Mouse (Mus musculus) neutrophil, adult 83 days (primary cell): ENCODE data around the gene Dynlt3. TPM values are rescaled to one million over a fixed set of nuclear protein-coding genes. Genes with fewer than 3 reads are reported as not detected.

Source experiments
- total RNA-seq, 2 experiments: library from RNA; stranded (reverse); gene quantifications; one replicate each; pipeline ENCODE4 v1.2.4; 2023

Gene Dynlt3
- total RNA-seq: 10 to 100 TPM; 19.7 to 28.4 TPM

DNA sequence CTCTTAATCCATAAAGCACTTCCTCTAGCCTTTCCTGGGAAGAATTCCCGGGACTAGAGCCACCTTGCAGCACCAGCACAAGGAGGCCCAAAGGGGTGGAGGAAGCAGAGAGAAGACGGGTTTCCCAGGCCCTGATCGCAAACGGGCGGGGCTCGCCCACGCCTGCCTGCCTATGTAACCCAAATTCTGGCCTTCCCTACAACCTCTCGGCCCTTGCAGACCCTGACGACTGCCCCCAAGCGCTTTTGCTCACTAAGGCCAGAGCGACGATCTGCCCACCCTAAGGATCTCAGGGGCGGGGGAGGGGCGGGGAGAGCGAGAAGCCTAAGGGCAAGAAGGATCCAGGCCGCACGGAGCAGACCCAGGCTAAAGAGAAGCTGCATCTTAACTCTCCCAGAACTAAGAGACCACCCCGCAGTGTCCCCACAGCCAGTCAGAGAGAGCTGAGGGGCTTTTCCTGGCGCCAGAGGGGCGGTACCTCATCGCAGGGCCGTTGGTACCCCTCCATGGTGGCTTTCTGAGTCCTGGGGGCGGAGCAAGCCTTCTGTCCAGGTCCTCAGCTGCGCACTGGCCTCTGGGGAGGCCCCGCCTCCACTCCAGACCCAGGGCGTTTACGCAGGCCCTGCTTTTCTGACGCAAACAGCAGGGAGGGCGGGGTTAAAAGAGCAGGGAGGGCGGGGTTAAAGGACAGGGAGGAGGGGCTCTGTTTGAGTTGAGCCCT is at the start of gene Dynlt3:
Gene Dynlt3 (minus strand): TSS at position 613 of the 721 bp plus-strand sequence.

Other genes starting within 250 kb of the Dynlt3 start
- 1,000 to 10,000 TPM; 1,238 to 1,474 TPM for gene Cybb, start 175.2 kb downstream of the Dynlt3 start, total RNA-seq
- not detected for gene H2al1o, start 90.6 kb downstream of the Dynlt3 start, total RNA-seq
- not detected for gene Hypm, start 183.9 kb upstream of the Dynlt3 start, total RNA-seq
- not detected for gene H2al3, start 186.7 kb upstream of the Dynlt3 start, total RNA-seq
- not detected for gene Sytl5, start 222.6 kb upstream of the Dynlt3 start, total RNA-seq